Mouse (Mus musculus) kidney, adult 2 months (tissue): ENCODE results near the gene Gpatch2l. TPM values are rescaled to one million over a fixed set of nuclear protein-coding genes. Genes with fewer than 3 reads are reported as not detected.
A peak's percentile ranks its signal among the peaks of the same experiment; 100 is the strongest.

Experiments used
- DNase-seq: peaks from one replicate; pipeline ENCODE4 v3.0.0; 2021
- H3K27ac ChIP-seq: fragments of 200-500 bp; 2 replicates; pipeline ENCODE4 v1.5.1; 2012; ENCODE audit warnings: low read depth, low read length, control low read depth, inconsistent platforms; ENCODE audit not compliant: insufficient read depth
- H3K27me3 ChIP-seq: fragments of 200-500 bp; replicated peaks from 2 replicates; pipeline ENCODE4 v1.6.1; 2012; ENCODE audit warnings: mild to moderate bottlenecking, moderate library complexity, low read length, inconsistent platforms; ENCODE audit not compliant: control insufficient read depth, insufficient read depth
- H3K36me3 ChIP-seq: fragments of 200-500 bp; 2 replicates; pipeline ENCODE4 v1.6.1; 2012; ENCODE audit warnings: mild to moderate bottlenecking, moderate library complexity, low read length, inconsistent platforms; ENCODE audit not compliant: control insufficient read depth, insufficient read depth
- H3K4me1 ChIP-seq: fragments of 200-500 bp; 2 replicates; pipeline ENCODE4 v1.6.1; 2011; ENCODE audit warnings: low read length; ENCODE audit not compliant: control insufficient read depth, insufficient read depth
- H3K4me3 ChIP-seq: fragments of 200-500 bp; 2 replicates; pipeline ENCODE4 v1.5.1; 2011; ENCODE audit warnings: mild to moderate bottlenecking, low read depth, low read length, control low read depth; ENCODE audit not compliant: insufficient read depth
- CTCF ChIP-seq: fragments of 200-500 bp; conservative IDR thresholded peaks from 2 replicates; pipeline ENCODE4 v1.5.1; 2011; ENCODE audit warnings: low read depth, mild to moderate bottlenecking, control low read depth, low read length, moderate library complexity, mixed read lengths; ENCODE audit not compliant: insufficient read depth, insufficient read length
- POLR2A ChIP-seq: fragments of 200-500 bp; IDR thresholded peaks from one replicate; pipeline ENCODE4 v1.6.1; 2011; ENCODE audit warnings: low read depth, low read length, control low read depth
- WGBS: fragments of 180-500 bp; shearing (Covaris S2); methylation state at CpG from one replicate; pipeline ENCODE4 v1.1.7; 2018; 5-methylcytosine and 5-hydroxymethylcytosine counted together
- polyA plus RNA-seq: library from polyadenylated mRNA; depleted of rRNA; stranded (reverse); fragments of >200 nt; gene quantifications from 2 replicates; pipeline ENCODE4 v1.2.3, GENCODE M21; 2012; rRNA removed

Gene Gpatch2l
- polyA plus RNA-seq, 1 experiment, result 9.2 TPM

DNA sequence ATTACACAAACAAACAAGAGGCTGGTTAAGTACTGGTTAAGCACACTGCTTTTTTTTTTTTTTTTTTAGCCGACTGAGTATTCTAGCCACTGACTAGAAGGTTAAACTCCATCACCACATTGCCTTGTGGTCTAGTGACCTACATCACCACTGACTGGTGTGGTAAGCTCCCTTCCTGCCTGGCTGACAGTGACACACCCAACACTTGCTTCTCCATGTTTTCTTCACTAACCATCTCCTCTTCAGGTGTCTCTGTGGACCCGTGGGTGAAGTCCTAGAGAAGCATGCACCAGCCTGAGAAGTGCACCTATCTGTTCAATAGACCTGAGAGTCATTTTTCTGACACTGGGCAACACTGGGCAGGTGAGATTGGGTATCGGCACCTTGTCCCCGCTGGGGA lies 68.2 kb downstream of the Gpatch2l start:
- H3K27me3 ChIP-seq, result no peaks in the 10 kb centered on the region
- TF ChIP-seq CTCF, result no peak
- H3K36me3 ChIP-seq, result no peaks in the 10 kb centered on the region
- no peaks in the 10 kb centered on the region for H3K4me1 ChIP-seq
- no peak overlapping the region for H3K4me3 ChIP-seq
- no peak for DNase-seq
- no peak overlapping the region for H3K27ac ChIP-seq
- whole genome bisulfite sequencing, result 72% methylated on average over 4 of the region's 4 CpGs

- Histone ChIP-seq H3K4me1 (no peaks in the 10 kb centered on the region), H3K36me3 (no peaks in the 10 kb centered on the region), H3K27ac (no peak overlapping the region), H3K27me3 (no peaks in the 10 kb centered on the region), H3K4me3 (no peak overlapping the region)
- no peak for TF ChIP-seq CTCF
- no peak for TF ChIP-seq POLR2A
- 11% methylated on average over 12 of the region's 12 CpGs for WGBS
- peak; percentile 12 for DNase-seq
Measured at GRCm38 (mm10) chr12:86320629-86321028, 79.0 kb downstream of the Gpatch2l start.

GRCm38 (mm10) chr12:86324297-86324696 lies 82.6 kb downstream of the Gpatch2l start:
- Histone ChIP-seq H3K4me3 (no peak overlapping the region), H3K4me1 (no peaks in the 10 kb centered on the region), H3K36me3 (no peaks in the 10 kb centered on the region), H3K27me3 (no peaks in the 10 kb centered on the region), H3K27ac (no peak overlapping the region)
- TF ChIP-seq CTCF, result no peak
- TF ChIP-seq POLR2A, result no peak
- WGBS, result 41% methylated on average over 3 of the region's 3 CpGs
- no peak for DNase-seq

DNA sequence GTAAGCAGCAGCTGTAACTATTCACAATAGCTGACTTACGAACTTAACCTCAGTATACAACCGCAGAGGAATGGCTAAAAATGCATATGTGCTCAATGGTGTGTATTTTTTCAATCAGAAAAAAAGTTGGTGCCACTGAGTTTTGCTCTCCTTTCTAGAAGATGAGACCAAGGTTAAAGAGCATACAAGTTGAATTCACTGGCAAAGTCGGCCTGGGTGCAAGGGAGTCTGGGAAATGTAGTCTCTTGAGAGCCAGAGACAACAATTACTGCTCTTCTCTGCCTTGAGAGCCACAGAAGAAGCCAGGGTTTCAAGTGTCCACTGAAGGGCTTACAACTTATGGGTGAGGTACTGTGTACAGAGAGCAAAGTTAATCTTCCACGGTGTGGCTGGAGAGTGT lies 88.2 kb downstream of the Gpatch2l start:
- Histone ChIP-seq H3K36me3 (no peaks in the 10 kb centered on the region), H3K27ac (no peak overlapping the region), H3K27me3 (no peaks in the 10 kb centered on the region), H3K4me1 (no peaks in the 10 kb centered on the region), H3K4me3 (no peak overlapping the region)
- DNase-seq, result no peak
- TF ChIP-seq POLR2A (no peak), CTCF (no peak)
- WGBS, result 57% methylated on average over 4 of the region's 4 CpGs

DNA sequence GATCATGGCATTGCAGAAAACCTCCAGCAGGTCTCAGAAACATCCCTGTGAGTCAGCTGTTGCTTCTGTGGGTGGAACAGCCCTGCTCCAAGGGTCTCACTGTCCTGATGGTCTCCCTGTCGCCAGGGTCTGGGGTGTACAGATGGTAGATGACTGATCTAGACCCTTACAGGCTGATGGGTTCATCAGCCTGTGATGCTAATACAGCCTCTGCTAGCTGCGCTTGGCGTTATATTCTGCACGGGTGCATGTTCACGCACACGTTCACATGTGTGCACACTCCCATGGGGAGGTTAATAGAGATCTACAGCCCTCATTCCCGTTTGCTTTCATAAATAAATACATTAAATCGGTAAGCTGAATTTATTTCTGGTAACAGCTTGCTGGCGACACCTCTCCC lies 89.0 kb downstream of the Gpatch2l start:
- H3K4me3 ChIP-seq, result no peak overlapping the region
- H3K27ac ChIP-seq, result no peak overlapping the region
- no peak for DNase-seq
- no peaks in the 10 kb centered on the region for H3K36me3 ChIP-seq
- WGBS, result 89% methylated on average over 9 of the region's 9 CpGs
- no peaks in the 10 kb centered on the region for H3K4me1 ChIP-seq
- no peak for TF ChIP-seq POLR2A
- no peak for TF ChIP-seq CTCF
- no peaks in the 10 kb centered on the region for H3K27me3 ChIP-seq

DNA sequence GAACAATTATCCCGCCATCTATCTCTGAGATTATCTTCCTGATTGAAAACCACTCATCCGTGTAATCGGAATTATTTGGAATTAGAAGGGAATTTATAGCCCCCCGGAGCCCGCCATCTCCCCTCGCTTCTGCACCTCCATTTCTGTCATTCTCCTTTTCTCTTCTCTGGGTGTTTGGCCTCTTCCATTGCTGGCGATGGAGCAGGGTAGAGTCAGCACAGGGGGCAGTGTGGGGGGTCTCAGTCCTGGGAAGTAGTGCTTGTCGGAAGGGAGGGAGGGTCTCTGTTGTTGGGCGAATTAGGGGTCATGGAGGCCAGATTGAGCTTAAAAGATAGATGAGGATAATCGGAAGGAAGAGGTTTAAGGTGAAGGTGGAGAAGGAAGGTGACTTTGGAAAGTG lies 89.6 kb downstream of the Gpatch2l start:
- DNase-seq, result no peak
- Histone ChIP-seq H3K27me3 (no peaks in the 10 kb centered on the region), H3K27ac (no peak overlapping the region), H3K4me1 (no peaks in the 10 kb centered on the region), H3K4me3 (no peak overlapping the region), H3K36me3 (no peaks in the 10 kb centered on the region)
- 82% methylated on average over 10 of the region's 10 CpGs for WGBS
- TF ChIP-seq POLR2A (no peak), CTCF (no peak)

DNA sequence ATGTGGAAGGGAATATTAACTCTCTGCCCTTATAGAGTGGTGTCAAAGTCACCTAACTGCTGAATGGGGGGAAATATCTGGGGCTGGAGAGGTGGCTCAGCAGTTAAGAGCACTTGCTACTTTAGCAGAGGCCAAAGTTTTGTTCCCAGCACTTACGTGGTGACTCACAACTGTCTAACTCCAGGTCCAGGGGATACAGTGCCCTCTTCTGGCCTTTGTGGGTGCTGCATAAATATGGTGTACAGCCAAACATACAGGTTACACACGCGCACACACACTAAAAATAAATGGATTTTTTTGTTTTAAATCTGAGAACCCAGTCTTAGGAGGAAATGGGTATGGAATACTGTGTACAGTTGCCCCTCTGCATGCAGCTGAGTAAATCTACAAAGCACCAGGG lies 94.6 kb downstream of the Gpatch2l start:
- H3K36me3 ChIP-seq, result no peaks in the 10 kb centered on the region
- TF ChIP-seq POLR2A, result no peak
- 0 out of 2 replicates have a peak, but pooled peaks have one; percentile 12 for TF ChIP-seq CTCF
- H3K27me3 ChIP-seq, result no peaks in the 10 kb centered on the region
- no peak overlapping the region for H3K27ac ChIP-seq
- H3K4me3 ChIP-seq, result no peak overlapping the region
- no peak for DNase-seq
- 94% methylated on average over 3 of the region's 3 CpGs for WGBS
- no peaks in the 10 kb centered on the region for H3K4me1 ChIP-seq

- DNase-seq, result no peak
- TF ChIP-seq CTCF (no peak), POLR2A (no peak)
- 51% methylated on average over 7 of the region's 7 CpGs for WGBS
- Histone ChIP-seq H3K36me3 (no peaks in the 10 kb centered on the region), H3K27ac (no peak overlapping the region), H3K4me1 (no peaks in the 10 kb centered on the region), H3K4me3 (no peak overlapping the region), H3K27me3 (no peaks in the 10 kb centered on the region)
Measured at GRCm38 (mm10) chr12:86336887-86337286, 95.2 kb downstream of the Gpatch2l start.

Other genes starting within 250 kb of the Gpatch2l start
- gene Tgfb3, start 162.8 kb upstream of the Gpatch2l start, polyA plus RNA-seq, result 2.6 and 3.3 TPM in 2 replicates
- gene Ift43, start 159.3 kb upstream of the Gpatch2l start, polyA plus RNA-seq, result 21.9 and 27.3 TPM in 2 replicates
- 16.7 and 21.5 TPM in 2 replicates for gene Esrrb, start 119.3 kb downstream of the Gpatch2l start, polyA plus RNA-seq